Mouse (Mus musculus): ENCODE results near the gene Abraxas1. TPM values are rescaled to one million over a fixed set of nuclear protein-coding genes. Genes with fewer than 3 reads are reported as not detected.

Abraxas1 gene
- 15.9 and 17.9 TPM in 2 replicates for polyA plus RNA-seq (2012; rRNA removed)

GRCm38 (mm10) chr5:100820483-100821184, at the start of gene Abraxas1:
TSS of gene Abraxas1 (minus strand) at chr5:100820965.
- DNase-seq (ENCODE audit: low spot score) = peak; percentile 72

DNA sequence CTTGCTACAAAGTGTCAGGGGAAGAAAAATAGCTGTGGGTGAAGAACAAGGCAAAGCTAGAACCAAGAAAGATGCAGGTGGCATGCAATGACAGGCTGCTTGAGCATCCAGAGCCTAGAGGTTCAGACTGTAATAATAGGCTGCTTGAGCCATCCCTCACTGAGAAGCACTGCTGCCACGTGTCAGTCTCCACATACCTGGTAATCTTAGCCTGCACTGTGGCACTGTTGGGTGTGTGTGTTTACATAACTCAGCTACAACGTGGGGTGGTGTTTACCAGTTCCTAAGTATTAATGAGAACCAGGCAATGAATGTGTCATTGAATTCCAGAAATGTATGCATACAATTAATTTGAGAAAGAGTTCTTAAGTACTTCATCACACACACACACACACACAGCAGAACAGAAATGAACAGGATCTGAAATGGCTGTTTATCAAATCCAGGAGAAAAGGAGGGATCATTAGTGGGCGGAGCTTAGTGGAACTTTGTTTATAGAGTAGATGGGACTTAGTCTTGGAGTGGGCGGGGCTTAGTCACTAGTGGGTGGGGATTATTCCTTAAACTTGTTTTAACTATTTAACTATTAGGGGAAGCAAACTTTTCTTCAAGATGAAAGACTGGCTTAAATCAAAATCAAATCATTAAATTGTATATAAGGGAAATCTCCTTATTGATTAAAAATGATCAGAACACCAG, 48.6 kb upstream of the Abraxas1 start:
- no peak for DNase-seq (ENCODE audit: low spot score)

DNA sequence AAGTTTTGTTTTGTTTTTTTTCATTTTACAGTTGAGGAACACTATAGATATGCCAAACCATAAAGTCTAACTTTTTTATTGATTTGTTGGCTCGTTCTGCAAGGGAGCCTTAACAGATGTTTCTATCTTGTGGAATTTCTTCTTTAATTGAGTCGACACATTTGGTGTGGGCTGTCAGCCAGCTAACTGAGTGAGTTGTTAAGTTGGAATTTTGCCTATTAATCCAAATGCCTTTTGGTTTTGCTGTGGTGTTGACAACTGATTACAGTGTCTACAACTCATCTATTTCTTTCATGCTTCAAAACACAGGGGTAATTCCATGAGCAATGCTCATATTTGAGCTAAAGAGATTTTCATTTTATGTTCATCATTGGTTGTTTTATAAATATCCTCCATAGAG, 45.4 kb upstream of the Abraxas1 start:
- DNase-seq (ENCODE audit: low spot score) = no peak

DNA sequence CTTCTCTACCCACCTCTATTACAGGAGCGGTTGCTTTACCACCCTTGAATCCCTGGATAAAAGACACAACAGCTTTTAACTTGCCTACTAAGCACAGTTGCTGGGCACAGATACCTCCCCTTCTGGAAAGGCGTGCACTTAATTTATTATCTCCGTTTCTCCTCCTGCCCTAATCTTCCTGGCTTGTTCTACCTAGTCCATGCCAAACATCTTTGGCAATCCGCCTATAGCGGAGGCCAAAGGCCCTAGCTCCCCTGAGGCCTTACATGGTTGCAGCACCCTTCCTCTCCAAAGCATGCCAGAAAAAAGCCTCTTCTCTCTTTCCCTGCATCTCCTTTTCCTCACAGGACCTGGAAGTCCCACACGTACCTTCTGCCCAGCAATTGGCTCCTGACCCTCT, 43.7 kb upstream of the Abraxas1 start:
- no peak for DNase-seq (ENCODE audit: low spot score)

DNA sequence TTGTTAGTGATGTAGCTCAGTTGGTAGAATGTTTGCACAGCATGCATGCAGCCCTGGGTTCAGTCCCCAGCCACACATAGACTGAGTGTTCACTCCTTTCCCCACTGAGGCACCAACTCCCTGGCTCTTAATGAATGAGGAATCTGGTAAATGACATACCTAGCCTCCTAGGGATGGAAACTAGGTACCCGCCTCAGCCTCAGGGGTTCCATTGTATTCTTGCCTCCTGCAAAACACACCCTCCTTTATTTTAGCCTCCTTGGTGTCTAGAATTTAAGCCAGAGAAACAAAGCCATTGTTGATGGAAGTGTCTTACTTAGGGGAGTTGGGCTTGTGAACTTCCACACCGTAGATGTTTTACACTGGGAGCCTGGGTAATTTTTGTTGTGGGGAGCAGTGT, 42.3 kb upstream of the Abraxas1 start:
- no peak for DNase-seq (ENCODE audit: low spot score)

GRCm38 (mm10) chr5:100861811-100862210, 41.0 kb upstream of the Abraxas1 start:
- DNase-seq (ENCODE audit: low spot score) = no peak

- no peak for DNase-seq (ENCODE audit: low spot score)
Observed at GRCm38 (mm10) chr5:100861140-100861539, 40.4 kb upstream of the Abraxas1 start.

DNA sequence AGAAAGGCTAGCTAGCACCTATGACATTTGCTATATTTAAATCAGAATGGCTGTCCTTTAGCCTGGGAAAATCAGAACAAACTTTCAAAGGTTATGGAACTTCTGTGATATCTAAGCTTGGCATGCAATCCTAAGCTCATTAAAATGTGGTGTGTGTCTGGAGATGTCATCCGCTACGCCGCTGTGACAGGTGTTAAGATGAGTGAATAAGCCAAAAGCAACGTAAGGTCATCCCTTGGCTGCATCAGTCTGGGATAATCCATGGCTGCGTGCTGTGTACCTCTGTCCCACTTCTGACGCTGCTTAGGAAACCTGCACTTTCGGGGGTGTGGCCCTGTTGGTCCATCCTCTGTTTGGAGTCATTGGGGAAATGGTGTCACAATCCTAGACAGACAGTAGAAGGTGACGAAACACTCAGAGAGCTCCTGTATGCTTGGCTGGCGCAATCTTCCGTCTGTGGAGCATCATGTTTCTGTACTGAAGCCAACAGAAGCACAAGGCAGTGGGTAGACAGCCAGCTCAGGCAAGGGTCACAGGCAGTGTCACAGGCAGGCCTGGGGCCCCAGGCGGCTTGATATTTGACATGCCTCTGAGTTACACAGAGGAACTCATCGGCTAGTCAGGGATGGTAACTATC, 39.8 kb upstream of the Abraxas1 start:
- DNase-seq (ENCODE audit: low spot score) = no peak

GRCm38 (mm10) chr5:100856552-100856951, 35.8 kb upstream of the Abraxas1 start:
- no peak for DNase-seq (ENCODE audit: low spot score)

DNA sequence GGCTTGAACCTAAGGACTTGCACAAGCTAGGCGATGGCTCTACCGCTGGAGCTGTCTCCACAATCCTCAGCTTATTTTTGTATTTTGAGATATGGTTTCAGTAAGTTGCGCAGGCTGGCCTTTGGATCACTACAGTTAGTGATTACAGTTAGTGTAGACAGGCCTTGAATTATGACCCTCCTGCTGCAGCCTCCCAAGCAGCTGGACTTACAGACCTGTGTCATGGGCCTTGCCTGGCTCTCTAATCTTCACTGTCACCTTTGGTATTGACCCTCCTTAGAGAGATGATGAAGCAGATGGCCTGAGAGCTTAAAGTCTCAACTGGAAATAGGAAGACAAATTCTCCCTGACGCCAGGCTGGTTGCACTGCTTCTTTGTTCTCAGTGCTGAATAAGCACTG, 33.2 kb upstream of the Abraxas1 start:
- DNase-seq (ENCODE audit: low spot score) = no peak

DNA sequence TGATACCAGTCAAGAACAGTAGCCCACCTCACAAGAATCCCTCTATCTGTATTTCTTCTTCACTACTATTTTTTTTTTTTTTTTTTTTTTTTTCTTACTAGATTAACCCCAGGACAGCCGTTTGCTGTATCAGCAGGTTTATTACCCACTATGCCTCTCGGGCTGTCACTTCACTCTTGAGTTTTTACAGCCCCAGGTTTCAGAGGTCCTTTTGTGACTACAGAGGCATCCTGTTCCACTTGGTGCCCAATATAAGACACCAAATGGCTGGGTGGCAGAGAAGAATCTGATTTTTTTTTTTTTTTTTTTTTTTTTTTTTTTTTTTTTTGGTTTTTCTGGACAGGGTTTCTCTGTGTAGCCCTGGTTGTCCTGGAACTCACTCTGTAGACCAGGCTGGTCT, 26.4 kb upstream of the Abraxas1 start:
- DNase-seq (ENCODE audit: low spot score) = no peak

DNA sequence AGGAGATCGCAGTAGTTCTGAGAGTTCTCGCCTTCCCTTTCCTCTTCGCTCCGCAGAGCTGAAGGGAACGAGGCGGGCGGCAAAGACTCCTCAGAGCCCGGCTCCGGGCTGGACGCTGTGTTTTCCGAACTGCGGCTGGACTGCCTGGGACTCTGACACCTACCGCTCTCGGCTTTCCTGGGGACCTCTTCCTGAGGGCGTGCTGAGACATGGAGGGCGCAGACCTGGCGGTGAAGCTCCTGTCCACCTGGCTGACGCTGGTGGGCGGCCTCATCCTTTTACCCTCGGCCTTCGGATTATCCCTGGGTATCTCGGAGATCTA, 25.8 kb upstream of the Abraxas1 start:
- DNase-seq (ENCODE audit: low spot score) = no peak

GRCm38 (mm10) chr5:100845848-100846598, 25.3 kb upstream of the Abraxas1 start:
- DNase-seq (ENCODE audit: low spot score) = peak; percentile 85

DNA sequence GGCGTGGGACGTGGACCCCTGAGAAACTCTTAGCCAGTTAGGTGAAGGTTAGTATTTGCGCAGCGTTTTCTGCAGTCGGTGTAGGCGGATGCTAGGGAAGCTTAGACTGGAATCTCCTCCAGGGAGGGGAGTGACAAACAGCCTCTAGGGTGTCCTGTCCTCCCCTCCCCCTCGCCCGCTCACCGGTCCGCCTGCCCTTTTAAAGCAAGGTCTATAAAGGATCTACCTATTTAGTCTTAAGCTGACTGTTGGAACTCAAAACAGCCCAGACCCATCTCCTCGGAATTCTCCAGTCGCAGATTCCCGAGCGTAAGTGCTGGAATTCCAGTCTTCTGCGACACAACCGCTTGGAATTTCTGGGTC, 24.7 kb upstream of the Abraxas1 start, which contains the start of gene Gpat3:
TSS of gene Gpat3 (plus strand) at position 229 of the 363 bp plus-strand sequence.
- DNase-seq (ENCODE audit: low spot score) = peak; percentile 38

GRCm38 (mm10) chr5:100844485-100844884, 23.7 kb upstream of the Abraxas1 start:
- no peak for DNase-seq (ENCODE audit: low spot score)

DNA sequence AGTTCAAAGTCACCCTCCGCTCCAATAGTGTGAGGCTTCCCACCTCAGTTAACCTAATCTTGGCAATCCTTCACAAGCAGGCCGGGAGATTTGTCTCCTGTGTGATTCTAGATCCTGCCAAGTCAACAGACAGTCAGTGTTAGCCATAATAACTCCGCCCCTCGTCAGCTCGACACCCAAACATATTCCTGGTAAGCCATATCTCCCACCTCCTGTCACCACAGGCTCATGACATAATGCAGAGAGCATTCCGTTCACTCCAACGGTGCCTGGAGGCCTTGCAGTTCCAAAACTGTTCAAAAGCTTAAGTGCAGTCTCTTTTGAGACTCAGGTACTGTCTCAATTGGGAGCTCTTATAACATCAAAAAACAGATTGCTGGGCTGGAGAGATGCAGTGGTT, 17.1 kb upstream of the Abraxas1 start:
- no peak for DNase-seq (ENCODE audit: low spot score)

DNA sequence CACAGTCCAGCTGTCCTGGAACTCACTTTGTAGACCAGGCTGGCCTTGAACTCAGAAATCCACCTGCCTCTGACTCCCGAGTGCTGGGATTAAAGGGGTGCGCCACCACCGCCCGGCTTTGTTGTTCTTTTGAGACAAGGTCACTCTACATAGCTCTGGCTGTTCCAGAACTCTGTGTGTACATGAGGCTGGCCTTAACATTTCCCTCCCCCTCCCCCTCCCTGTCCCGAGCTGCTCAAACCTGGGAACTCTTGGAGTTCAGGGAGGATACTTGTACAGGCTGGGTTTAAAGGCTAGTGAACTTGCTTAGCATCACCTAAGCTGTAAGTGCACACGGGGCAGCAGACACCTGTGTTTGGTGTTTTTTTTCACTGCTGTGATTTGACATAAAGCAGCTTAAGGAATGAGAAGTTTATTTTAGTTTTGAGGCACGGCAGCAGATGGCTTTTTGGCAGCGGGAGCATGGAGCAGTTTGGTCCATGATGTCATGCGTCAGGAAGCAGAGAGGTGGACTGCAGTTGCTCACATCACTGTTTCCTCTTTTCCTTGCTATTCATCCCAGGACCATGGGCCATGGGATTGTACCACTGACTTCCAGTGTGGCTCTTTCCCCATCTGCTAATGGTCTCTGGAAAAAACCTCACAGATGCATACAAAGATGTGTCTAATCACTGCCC, 15.2 kb upstream of the Abraxas1 start:
- no peak for DNase-seq (ENCODE audit: low spot score)

GRCm38 (mm10) chr5:100833841-100834240, 13.1 kb upstream of the Abraxas1 start:
- no peak for DNase-seq (ENCODE audit: low spot score)

DNA sequence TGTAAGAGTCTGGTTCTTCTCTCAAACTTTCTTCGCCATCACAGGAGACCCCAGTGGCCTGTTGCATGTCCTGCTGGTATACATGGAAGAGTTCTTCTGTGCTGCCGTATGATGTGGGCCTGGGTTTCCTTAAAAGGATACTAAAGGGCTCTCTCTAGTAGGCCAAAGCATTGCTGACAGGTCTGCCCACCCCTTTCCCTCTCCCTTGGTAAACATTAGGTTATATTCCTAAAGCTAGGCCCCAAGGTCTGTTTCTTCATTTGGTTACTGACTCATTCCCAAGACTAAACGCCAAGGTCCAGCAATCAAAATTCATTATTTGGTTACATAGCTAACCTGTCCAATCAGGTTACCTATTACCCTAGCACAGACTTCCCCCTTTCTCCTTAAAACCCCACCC, 11.9 kb upstream of the Abraxas1 start:
- no peak for DNase-seq (ENCODE audit: low spot score)

GRCm38 (mm10) chr5:100828701-100829100, 7.9 kb upstream of the Abraxas1 start:
- no peak for DNase-seq (ENCODE audit: low spot score)

DNA sequence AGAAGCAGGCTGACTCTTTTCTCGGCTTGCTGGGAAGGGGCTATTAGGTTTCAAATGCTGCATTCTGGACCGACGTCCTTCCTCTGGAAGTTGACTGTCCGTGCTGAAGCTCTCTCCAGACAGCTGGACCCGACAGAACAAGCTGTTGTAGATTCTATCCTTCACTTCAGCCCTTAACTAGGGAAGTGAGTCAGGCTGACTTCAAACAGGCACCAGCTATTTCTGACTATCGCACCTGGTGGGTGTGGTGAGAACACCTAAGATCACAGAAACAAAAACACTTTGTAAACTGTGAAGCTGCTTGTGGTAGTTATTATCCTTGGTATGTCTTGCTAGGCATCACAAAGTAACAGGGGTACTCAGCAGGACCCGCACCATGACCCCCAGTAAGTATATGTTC, 5.8 kb upstream of the Abraxas1 start:
- no peak for DNase-seq (ENCODE audit: low spot score)

DNA sequence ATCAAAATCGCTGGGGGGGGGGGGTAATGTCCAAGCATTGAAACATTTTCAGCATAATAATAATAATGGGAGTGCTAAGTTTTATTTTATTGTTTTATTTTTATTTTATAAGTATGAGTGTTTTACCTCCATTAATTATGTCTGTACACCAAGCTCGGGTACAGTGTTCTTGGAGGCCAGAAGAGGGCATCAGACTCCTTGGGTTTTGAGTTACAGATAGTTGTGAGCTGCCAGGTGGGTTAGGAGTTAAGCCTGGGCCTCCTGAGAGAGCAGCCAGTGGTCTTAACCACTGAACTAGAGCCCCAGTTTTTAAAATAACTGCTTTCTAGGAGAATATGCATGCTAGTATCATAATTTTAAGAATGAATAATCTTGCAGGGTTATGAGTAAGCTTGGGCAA, 5.2 kb upstream of the Abraxas1 start:
- no peak for DNase-seq (ENCODE audit: low spot score)
